Mouse (Mus musculus): ENCODE data around the gene Abcc2. TPM values are rescaled to one million over a fixed set of nuclear protein-coding genes. Genes with fewer than 3 reads are reported as not detected.

Gene Abcc2
- polyA plus RNA-seq, 1 experiment from 2014 or later: 37.7 TPM

GRCm38 (mm10) chr19:43881615-43882014 lies 99.6 kb downstream of the Abcc2 start:
- no peak overlapping the region for H3K4me3 ChIP-seq (ENCODE audit: low read depth, low read length)
- TF ChIP-seq EP300 (IDR thresholded peaks at IDR 0.05; ENCODE audit: low read depth) (no peak), CTCF (IDR thresholded peaks at IDR 0.05; ENCODE audit: low read depth) (peak; percentile 55)
- H3K9me3 ChIP-seq (ENCODE audit: low read length): no peaks in the 10 kb centered on the region
- 83% methylated on average over 7 of the region's 7 CpGs for WGBS (ENCODE audit: insufficient replicate concordance)
- H3K9ac ChIP-seq (replicated peaks): no peak overlapping the region
- no peak for ATAC-seq
- peaks cover 3% of the 10 kb centered on the region; the same call in 1 of the 2 replicates for H3K27me3 ChIP-seq (ENCODE audit: insufficient read depth, low read length)
- peaks cover 27% of the 10 kb centered on the region for H3K4me1 ChIP-seq (ENCODE audit: insufficient read depth)
- no peak for DNase-seq
- no peaks in the 10 kb centered on the region for H3K36me3 ChIP-seq (replicated peaks; ENCODE audit: insufficient read depth, low read length)
- no peak overlapping the region for H3K4me2 ChIP-seq (ENCODE audit: low read depth, low read length)
- H3K27ac ChIP-seq (ENCODE audit: low read depth): no peak overlapping the region

GRCm38 (mm10) chr19:43882895-43883573 lies 101.0 kb downstream of the Abcc2 start:
- ATAC-seq (no peak), DNase-seq (no peak)
- H3K27ac ChIP-seq (ENCODE audit: low read depth): no peak overlapping the region
- no peak for TF ChIP-seq CTCF (IDR thresholded peaks at IDR 0.05; ENCODE audit: low read depth)
- TF ChIP-seq EP300 (IDR thresholded peaks at IDR 0.05; ENCODE audit: low read depth): no peak
- WGBS (ENCODE audit: insufficient replicate concordance): 50% methylated on average over 18 of the region's 18 CpGs
- H3K4me3 ChIP-seq (ENCODE audit: low read depth, low read length): no peak overlapping the region
- peaks cover 3% of the 10 kb centered on the region; the same call in 1 of the 2 replicates for H3K27me3 ChIP-seq (ENCODE audit: insufficient read depth, low read length)
- no peaks in the 10 kb centered on the region for H3K9me3 ChIP-seq (ENCODE audit: low read length)
- H3K4me1 ChIP-seq (ENCODE audit: insufficient read depth): peaks cover 28% of the 10 kb centered on the region
- no peaks in the 10 kb centered on the region for H3K36me3 ChIP-seq (replicated peaks; ENCODE audit: insufficient read depth, low read length)
- no peak overlapping the region for H3K9ac ChIP-seq (replicated peaks)
- H3K4me2 ChIP-seq (ENCODE audit: low read depth, low read length): no peak overlapping the region

GRCm38 (mm10) chr19:43884668-43885498 lies 102.9 kb downstream of the Abcc2 start:
- Histone ChIP-seq H3K36me3 (replicated peaks; ENCODE audit: insufficient read depth, low read length) (no peaks in the 10 kb centered on the region), H3K9me3 (ENCODE audit: low read length) (no peaks in the 10 kb centered on the region), H3K4me2 (ENCODE audit: low read depth, low read length) (peak overlapping the region; percentile 27), H3K27ac (ENCODE audit: low read depth) (no peak overlapping the region; the same call in 1 of the 2 replicates), H3K27me3 (ENCODE audit: insufficient read depth, low read length) (no peaks in the 10 kb centered on the region), H3K4me1 (ENCODE audit: insufficient read depth) (peaks cover 29% of the 10 kb centered on the region), H3K9ac (replicated peaks) (no peak overlapping the region), H3K4me3 (ENCODE audit: low read depth, low read length) (no peak overlapping the region)
- TF ChIP-seq EP300 (IDR thresholded peaks at IDR 0.05; ENCODE audit: low read depth) (no peak), CTCF (IDR thresholded peaks at IDR 0.05; ENCODE audit: low read depth) (no peak)
- 24% methylated on average over 13 of the region's 13 CpGs for WGBS (ENCODE audit: insufficient replicate concordance)
- DNase-seq: no peak
- ATAC-seq: peak; percentile 21; the same call in 1 of the 2 replicates

GRCm38 (mm10) chr19:43886371-43887099 lies 104.5 kb downstream of the Abcc2 start:
- no peak overlapping the region for H3K9ac ChIP-seq (replicated peaks)
- no peak overlapping the region for H3K27ac ChIP-seq (ENCODE audit: low read depth)

GRCm38 (mm10) chr19:43887242-43887641 lies 105.2 kb downstream of the Abcc2 start:
- H3K27me3 ChIP-seq (ENCODE audit: insufficient read depth, low read length): no peaks in the 10 kb centered on the region
- ATAC-seq (no peak), DNase-seq (no peak)
- H3K4me3 ChIP-seq (ENCODE audit: low read depth, low read length): 0 out of 2 replicates have a peak overlapping the region, but pooled peaks have one; percentile 14
- 81% methylated on average over 5 of the region's 5 CpGs for WGBS (ENCODE audit: insufficient replicate concordance)
- peaks cover 22% of the 10 kb centered on the region for H3K4me1 ChIP-seq (ENCODE audit: insufficient read depth)
- TF ChIP-seq CTCF (IDR thresholded peaks at IDR 0.05; ENCODE audit: low read depth): 0 out of 2 replicates have a peak, but pooled peaks have one; percentile 14
- TF ChIP-seq EP300 (IDR thresholded peaks at IDR 0.05; ENCODE audit: low read depth): no peak
- peak overlapping the region; percentile 60 for H3K4me2 ChIP-seq (ENCODE audit: low read depth, low read length)
- H3K27ac ChIP-seq (ENCODE audit: low read depth): peak overlapping the region; percentile 50
- no peaks in the 10 kb centered on the region for H3K36me3 ChIP-seq (replicated peaks; ENCODE audit: insufficient read depth, low read length)
- no peaks in the 10 kb centered on the region for H3K9me3 ChIP-seq (ENCODE audit: low read length)
- H3K9ac ChIP-seq (replicated peaks): no peak overlapping the region

More at GRCm38 (mm10) chr19:43886371-43887099, 104.5 kb downstream of the Abcc2 start:
- no peak overlapping the region for H3K4me3 ChIP-seq (ENCODE audit: low read depth, low read length)
- H3K4me2 ChIP-seq (ENCODE audit: low read depth, low read length): peak overlapping the region; percentile 60; the same call in 1 of the 2 replicates
- DNase-seq (no peak), ATAC-seq (no peak)
- 73% methylated on average over 12 of the region's 12 CpGs for WGBS (ENCODE audit: insufficient replicate concordance)
- H3K9me3 ChIP-seq (ENCODE audit: low read length): no peaks in the 10 kb centered on the region
- peaks cover 22% of the 10 kb centered on the region for H3K4me1 ChIP-seq (ENCODE audit: insufficient read depth)
- H3K36me3 ChIP-seq (replicated peaks; ENCODE audit: insufficient read depth, low read length): no peaks in the 10 kb centered on the region
- TF ChIP-seq EP300 (IDR thresholded peaks at IDR 0.05; ENCODE audit: low read depth): no peak
- TF ChIP-seq CTCF (IDR thresholded peaks at IDR 0.05; ENCODE audit: low read depth): no peak
- H3K27me3 ChIP-seq (ENCODE audit: insufficient read depth, low read length): no peaks in the 10 kb centered on the region

All from liver, postnatal 0 days (tissue).